Mouse (Mus musculus): ENCODE data around the gene Nop9. TPM values are rescaled to one million over a fixed set of nuclear protein-coding genes. Genes with fewer than 3 reads are reported as not detected.
"Not testable (repeated sequence)": the region's sequence is repeated elsewhere in the genome, so short reads cannot be mapped to it uniquely, and the experiment has no call there.

The Nop9 gene
- polyA plus RNA-seq, 1 experiment from 2014 or later: 49.1 TPM

DNA sequence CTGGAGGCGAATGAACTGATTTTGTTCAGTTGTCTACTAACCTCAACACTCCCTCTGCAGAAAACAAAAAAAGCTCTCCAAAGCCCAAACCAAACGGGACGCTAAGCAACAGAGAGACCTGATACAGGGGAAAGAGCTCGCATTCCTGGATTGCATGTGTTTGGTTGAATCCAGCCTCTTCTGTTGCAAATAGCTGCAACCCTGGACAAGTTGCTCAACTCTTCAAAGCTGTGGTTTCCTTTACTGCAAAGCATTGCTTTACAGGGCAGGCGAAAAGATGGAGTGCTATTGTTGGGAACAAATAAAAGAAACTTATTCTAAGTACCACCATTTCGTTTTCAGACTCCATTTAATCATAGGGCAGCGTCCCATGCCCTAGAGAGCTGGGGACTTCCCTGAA is 10.6 kb upstream of the Nop9 start:
- DNase-seq (ENCODE audit: low spot score): no peak
- WGBS: 76% methylated on average over 7 of the region's 7 CpGs
- no peak overlapping the region for H3K4me3 ChIP-seq
- no peaks in the 10 kb centered on the region for H3K4me1 ChIP-seq
- no peak overlapping the region for H3K27ac ChIP-seq
- H3K9me3 ChIP-seq: no peaks in the 10 kb centered on the region
- H3K36me3 ChIP-seq: peaks cover 18% of the 10 kb centered on the region
- H3K27me3 ChIP-seq (ENCODE audit: insufficient read depth, poor library complexity, severe bottlenecking): 0 out of 2 replicates have a peak, but pooled peaks cover 12% of the 10 kb centered on the region

DNA sequence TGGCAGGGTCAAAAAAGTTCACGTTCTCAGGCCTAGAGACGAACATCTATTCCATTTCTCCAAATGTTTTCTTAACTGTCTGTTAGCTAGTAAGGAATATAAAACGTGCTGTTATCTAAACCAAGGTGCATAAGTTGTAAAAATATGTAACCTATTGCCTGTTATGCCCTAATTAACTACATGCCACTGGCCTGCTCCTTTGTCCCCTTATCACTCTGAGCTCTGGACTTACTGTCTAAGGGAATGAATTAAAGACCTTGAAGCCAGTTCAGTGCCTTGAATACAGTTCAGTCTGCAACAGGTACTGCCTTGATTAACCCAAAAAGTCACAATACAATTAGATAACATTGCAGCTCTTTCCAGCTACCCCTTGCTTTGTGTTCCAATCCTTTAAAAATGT is 10.2 kb upstream of the Nop9 start:
- 64% methylated on average over 3 of the region's 3 CpGs for WGBS
- no peak overlapping the region for H3K27ac ChIP-seq
- DNase-seq (ENCODE audit: low spot score): no peak

DNA sequence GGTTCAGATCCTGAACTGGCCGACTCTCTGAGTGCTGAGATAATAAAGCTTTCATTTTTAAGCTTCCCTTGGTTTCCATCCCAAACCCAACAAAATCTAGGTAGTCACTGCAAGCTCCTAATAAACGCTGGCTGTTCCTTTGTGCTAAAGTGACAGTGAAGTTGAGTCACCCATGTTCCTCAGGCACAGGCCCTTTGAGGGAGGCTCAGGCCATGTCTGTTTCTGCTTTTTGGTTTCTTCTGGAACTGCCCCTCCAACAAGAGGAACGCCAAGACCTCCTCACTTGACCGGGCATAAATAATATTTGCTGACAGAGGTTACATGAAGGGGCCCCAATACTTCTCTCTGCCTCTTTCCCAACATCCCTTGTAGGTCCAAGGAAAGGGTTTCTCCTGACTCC is 9.7 kb upstream of the Nop9 start:
- no peaks in the 10 kb centered on the region for H3K4me1 ChIP-seq
- no peak overlapping the region for H3K27ac ChIP-seq
- peaks cover 27% of the 10 kb centered on the region for H3K36me3 ChIP-seq
- no peak for DNase-seq (ENCODE audit: low spot score)
- 82% methylated on average over 4 of the region's 4 CpGs for WGBS
- H3K9me3 ChIP-seq: no peaks in the 10 kb centered on the region
- H3K4me3 ChIP-seq: no peak overlapping the region
- H3K27me3 ChIP-seq (ENCODE audit: insufficient read depth, poor library complexity, severe bottlenecking): 0 out of 2 replicates have a peak, but pooled peaks cover 4% of the 10 kb centered on the region

More for the DNA sequence above, 10.2 kb upstream of the Nop9 start:
- Histone ChIP-seq H3K36me3 (peaks cover 22% of the 10 kb centered on the region), H3K9me3 (no peaks in the 10 kb centered on the region), H3K4me1 (no peaks in the 10 kb centered on the region), H3K27me3 (ENCODE audit: insufficient read depth, poor library complexity, severe bottlenecking) (0 out of 2 replicates have a peak, but pooled peaks cover 7% of the 10 kb centered on the region), H3K4me3 (no peak overlapping the region)

DNA sequence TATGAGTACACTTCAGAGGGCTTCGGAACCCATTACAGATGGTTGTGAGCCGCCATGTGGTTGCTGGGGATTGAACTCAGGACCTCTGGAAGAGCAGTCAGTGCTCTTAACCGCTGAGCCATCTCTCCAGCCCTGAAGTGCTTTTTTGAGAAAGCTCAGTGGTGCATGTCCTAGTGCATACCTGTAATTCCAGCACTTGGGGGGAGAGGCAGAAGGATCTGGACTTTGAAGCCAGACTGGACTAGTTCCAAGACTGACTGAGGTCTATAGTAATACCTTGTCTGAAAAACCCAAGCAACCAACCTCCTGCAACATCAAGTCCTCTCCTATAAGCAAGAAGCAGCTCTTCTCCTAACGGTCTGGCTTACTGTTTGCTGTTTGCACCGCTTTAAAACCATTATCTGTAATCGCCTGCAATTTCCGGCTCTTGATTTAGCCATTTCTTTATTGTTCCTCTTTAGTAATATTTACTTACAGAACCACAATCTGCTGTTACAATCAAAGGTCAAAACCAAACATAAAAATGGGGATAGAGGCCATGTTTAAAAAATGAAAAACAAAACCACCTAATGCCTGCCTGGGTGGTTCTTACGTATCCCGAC is 8.3 kb upstream of the Nop9 start:
- WGBS: 89% methylated on average over 9 of the region's 9 CpGs

DNA sequence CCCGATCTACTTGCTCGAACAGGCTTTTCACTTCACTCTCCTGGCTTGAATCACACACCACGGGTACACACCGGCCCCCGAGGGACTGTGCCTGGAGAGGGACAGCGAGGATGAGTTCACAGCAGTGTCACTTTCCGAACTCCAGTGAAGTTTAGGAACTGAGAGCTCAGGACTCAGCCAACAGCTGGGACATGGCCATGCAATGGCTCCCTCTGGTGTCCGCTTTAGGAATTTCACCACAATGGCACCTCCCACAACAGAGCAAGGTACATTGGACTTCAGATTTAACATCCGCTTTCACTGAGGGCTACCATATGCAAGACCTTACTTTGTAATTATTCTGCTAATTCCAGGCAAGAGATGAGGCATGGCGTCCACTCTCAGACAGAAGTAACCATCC is 1.8 kb upstream of the Nop9 start:
- Histone ChIP-seq H3K27me3 (ENCODE audit: insufficient read depth, poor library complexity, severe bottlenecking) (no peaks in the 10 kb centered on the region), H3K4me3 (no peak overlapping the region), H3K4me1 (peaks cover 31% of the 10 kb centered on the region), H3K9me3 (no peaks in the 10 kb centered on the region), H3K36me3 (peaks cover 48% of the 10 kb centered on the region), H3K27ac (no peak overlapping the region)
- WGBS: 19% methylated on average over 10 of the region's 10 CpGs
- DNase-seq (ENCODE audit: low spot score): peak; percentile 89

More for the DNA sequence above, 8.3 kb upstream of the Nop9 start:
- peaks cover 34% of the 10 kb centered on the region for H3K36me3 ChIP-seq
- no peaks in the 10 kb centered on the region for H3K4me1 ChIP-seq
- no peaks in the 10 kb centered on the region for H3K9me3 ChIP-seq
- no peak overlapping the region for H3K27ac ChIP-seq
- no peak for DNase-seq (ENCODE audit: low spot score)
- no peak overlapping the region for H3K4me3 ChIP-seq
- H3K27me3 ChIP-seq (ENCODE audit: insufficient read depth, poor library complexity, severe bottlenecking): no peaks in the 10 kb centered on the region

DNA sequence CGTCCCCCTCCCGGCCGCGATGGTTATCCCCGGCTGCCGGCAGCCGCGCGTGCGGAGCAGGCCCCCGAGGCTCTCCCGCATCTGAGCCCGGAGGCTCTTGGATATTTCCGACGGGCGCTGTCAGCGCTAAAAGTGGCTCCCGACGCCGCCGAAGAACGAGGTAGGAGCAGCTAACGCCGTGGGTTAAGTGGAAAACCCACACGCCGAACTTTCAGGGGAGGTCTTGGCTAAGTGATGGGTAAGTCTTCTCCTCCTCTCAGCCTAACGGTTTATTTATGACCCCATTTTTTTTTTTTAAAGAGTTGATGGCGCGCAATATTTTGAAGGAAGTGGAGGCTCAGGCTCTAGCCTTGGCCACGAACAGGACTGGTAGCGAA is 356 bp downstream of the Nop9 start:
- no peak for DNase-seq (ENCODE audit: low spot score)
- H3K9me3 ChIP-seq: no peaks in the 10 kb centered on the region
- WGBS: under 1% methylated on average over 31 of the region's 31 CpGs
- peaks cover 46% of the 10 kb centered on the region for H3K36me3 ChIP-seq
- peak overlapping the region; percentile 87 for H3K27ac ChIP-seq
- H3K4me1 ChIP-seq: peaks cover 31% of the 10 kb centered on the region
- no peaks in the 10 kb centered on the region for H3K27me3 ChIP-seq (ENCODE audit: insufficient read depth, poor library complexity, severe bottlenecking)
- H3K4me3 ChIP-seq: peak overlapping the region; percentile 86

DNA sequence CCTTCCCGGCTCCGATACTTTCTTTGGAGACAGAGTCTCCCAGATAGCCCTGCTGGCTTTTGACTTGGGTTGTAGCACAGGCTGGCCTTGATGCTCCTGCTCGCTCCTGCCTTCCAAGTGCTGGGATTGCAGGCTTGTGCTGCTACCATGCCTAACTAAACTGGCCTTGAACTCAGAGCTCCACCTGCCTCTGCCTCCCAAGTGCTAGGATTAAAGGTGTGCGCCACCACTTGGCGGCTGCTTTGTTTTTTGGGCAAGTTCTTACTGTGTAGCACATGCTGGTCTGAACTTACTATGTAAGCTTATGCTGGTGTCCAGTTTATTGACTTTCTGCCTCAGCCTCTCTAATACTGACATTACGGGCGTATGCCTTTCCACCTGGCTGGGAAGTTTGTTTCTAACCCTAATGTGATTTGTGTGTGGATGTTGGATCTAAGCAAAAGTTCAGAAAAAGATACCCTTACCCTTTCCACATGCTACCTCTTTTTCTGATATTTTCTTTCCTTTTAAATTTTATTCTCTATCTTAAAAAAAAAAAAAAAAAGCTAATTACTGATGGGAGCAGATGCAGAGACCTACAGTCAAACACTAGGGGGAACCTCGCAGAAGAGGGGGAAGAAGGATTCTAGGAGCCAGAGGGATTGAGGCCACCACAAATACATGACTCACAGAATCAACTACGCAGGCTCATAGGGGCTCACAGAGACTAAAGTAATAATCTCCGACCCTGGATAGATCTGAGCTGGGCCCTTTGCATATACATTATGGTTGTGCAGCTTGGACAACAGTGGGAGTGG is 1.8 kb downstream of the Nop9 start:
- Histone ChIP-seq H3K27me3 (ENCODE audit: insufficient read depth, poor library complexity, severe bottlenecking) (no peaks in the 10 kb centered on the region), H3K4me3 (peak overlapping the region; percentile 86), H3K36me3 (peaks cover 54% of the 10 kb centered on the region), H3K9me3 (no peaks in the 10 kb centered on the region), H3K27ac (no peak overlapping the region), H3K4me1 (peaks cover 31% of the 10 kb centered on the region)
- 84% methylated on average over 10 of the region's 10 CpGs for WGBS
- DNase-seq (ENCODE audit: low spot score): no peak

DNA sequence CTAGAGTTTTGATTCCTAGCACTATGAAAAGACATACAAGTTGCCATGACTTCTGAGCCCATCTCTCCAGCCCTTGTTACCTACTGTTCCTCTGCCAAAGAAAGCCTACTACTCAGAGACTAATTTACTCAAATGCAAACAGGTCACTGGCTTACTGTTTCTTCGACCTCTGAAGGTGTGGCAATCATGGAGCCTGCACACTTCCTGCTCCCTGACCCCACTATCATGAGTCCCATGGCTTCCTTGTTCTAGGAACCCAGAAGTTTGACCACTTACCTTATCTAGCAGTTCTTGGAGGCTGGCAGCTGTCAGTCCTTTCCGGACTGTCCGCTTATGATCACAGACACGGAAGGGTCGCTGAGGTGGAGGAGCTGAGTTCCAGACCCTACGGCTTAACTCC is 12.1 kb downstream of the Nop9 start:
- DNase-seq (ENCODE audit: low spot score): no peak
- H3K9me3 ChIP-seq: no peaks in the 10 kb centered on the region
- peaks cover 43% of the 10 kb centered on the region for H3K36me3 ChIP-seq
- WGBS: 34% methylated on average over 6 of the region's 6 CpGs
- H3K27ac ChIP-seq: no peak overlapping the region
- peak overlapping the region; percentile 30 for H3K4me3 ChIP-seq
- H3K4me1 ChIP-seq: peaks cover 34% of the 10 kb centered on the region
- H3K27me3 ChIP-seq (ENCODE audit: insufficient read depth, poor library complexity, severe bottlenecking): peaks cover 24% of the 10 kb centered on the region

DNA sequence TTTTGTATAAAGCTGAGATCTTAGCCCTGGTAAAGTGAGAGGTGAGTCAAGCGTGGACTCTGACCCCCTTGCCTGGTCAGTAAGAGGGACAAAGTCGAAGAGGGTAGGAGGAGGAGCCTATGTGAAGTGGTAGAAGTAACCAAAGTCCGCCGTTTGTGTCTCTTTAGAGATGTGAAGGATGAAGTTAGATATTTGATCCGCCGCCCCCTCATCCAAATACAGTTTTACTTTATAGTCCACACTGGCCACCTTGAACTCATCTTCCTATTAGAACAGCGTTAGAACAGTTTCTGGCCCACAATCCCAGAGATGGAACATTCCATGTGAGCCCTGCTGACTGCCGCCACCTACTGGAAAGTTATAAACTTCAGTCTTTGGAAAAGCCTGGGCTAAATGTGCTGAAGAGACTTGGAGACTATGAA is 12.9 kb downstream of the Nop9 start, which contains the start of gene Cideb:
Cideb (minus strand) TSS at position 96 of the 422 bp plus-strand sequence.
- Histone ChIP-seq H3K27me3 (ENCODE audit: insufficient read depth, poor library complexity, severe bottlenecking) (peaks cover 32% of the 10 kb centered on the region), H3K36me3 (peaks cover 35% of the 10 kb centered on the region), H3K9me3 (no peaks in the 10 kb centered on the region), H3K4me1 (peaks cover 42% of the 10 kb centered on the region), H3K27ac (peak within 1 kb of the TSS; percentile 65), H3K4me3 (peak within 1 kb of the TSS; percentile 30)
- no peak for DNase-seq (ENCODE audit: low spot score)
- WGBS: 14% methylated on average over 8 of the region's 8 CpGs

DNA sequence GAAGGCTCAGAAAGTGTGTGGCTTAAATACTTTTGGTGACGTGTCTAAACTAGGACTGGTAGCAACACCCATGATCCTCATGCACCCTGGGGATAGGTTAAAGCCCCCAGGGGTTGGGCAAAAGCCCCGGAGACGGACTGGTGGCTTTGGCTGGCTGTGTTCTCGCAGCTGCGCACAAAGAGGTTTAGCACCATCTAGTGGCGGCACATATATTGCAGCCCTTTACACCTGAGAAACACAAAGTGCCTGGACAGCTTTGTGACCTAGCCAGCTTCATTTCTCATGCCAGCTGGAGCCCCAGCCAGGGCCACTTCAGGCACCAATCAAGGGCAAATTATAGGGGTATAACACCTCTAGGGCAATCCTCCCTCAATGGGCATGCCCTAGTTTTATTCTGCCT is 14.7 kb downstream of the Nop9 start:
- not testable (repeated sequence) for H3K27ac ChIP-seq, H3K9me3 ChIP-seq
- peaks cover 50% of the 10 kb centered on the region for H3K4me1 ChIP-seq
- 3% methylated on average over 6 of the region's 6 CpGs for WGBS
- peak overlapping the region; percentile 23; the same call in 1 of the 2 replicates for H3K4me3 ChIP-seq
- peaks cover 17% of the 10 kb centered on the region for H3K36me3 ChIP-seq
- peak; percentile 92 for DNase-seq (ENCODE audit: low spot score)
- peaks cover 44% of the 10 kb centered on the region for H3K27me3 ChIP-seq (ENCODE audit: insufficient read depth, poor library complexity, severe bottlenecking)

DNA sequence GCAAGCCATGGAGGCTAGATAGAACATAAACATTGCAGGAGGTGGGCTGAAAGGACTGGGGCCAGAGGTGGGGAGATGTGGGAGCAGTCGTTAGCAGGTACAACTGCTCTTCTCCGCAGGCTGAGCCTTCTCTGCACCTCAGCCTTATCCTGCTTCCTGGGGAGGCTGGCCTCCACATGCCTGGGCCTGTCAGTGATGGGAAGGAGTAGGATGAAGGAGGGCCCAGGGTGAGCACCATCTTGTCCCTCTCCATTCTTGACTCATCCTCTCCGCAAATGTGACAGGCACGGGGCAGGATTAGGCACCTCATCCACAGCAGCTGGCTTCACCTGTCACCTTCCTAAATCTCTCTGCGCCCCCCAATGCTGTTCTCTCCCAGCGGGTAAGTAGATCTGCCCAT is 15.7 kb downstream of the Nop9 start, which contains the start of gene Ltb4r2:
Ltb4r2 (plus strand) TSS at position 266 of the 400 bp plus-strand sequence.
- Histone ChIP-seq H3K4me3 (peak within 1 kb of the TSS; percentile 72), H3K27me3 (ENCODE audit: insufficient read depth, poor library complexity, severe bottlenecking) (peaks cover 54% of the 10 kb centered on the region), H3K9me3 (no peaks in the 10 kb centered on the region), H3K27ac (peak within 1 kb of the TSS; percentile 90), H3K4me1 (peaks cover 50% of the 10 kb centered on the region), H3K36me3 (peaks cover 7% of the 10 kb centered on the region; the same call in 1 of the 2 replicates)
- 55% methylated on average over 6 of the region's 6 CpGs for WGBS
- DNase-seq (ENCODE audit: low spot score): no peak

DNA sequence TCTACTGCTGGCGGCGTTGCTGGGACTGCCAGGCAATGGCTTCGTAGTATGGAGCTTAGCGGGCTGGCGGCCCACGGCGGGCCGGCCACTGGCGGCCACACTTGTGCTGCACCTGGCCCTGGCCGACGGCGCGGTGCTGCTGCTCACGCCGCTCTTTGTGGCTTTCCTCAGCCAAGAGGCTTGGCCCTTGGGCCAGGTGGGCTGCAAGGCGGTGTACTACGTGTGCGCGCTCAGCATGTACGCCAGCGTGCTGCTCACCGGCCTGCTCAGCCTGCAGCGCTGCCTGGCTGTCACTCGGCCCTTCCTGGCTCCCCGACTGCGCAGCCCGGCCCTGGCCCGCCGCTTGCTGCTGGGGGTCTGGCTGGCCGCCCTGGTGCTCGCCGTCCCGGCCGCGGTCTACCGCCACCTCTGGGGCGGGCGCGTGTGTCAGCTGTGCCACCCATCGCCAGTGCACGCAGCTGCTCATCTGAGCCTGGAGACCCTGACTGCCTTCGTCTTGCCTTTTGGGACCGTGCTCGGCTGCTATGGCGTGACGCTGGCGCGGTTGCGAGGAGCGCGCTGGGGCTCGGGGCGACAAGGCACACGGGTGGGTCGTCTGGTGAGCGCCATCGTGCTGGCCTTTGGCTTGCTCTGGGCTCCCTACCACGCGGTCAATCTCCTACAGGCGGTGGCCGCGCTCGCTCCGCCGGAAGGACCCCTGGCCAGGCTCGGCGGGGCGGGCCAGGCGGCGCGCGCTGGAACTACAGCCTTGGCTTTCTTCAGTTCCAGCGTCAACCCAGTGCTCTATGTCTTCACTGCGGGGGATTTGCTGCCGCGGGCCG is 16.7 kb downstream of the Nop9 start:
- Histone ChIP-seq H3K36me3 (no peaks in the 10 kb centered on the region), H3K27ac (peak overlapping the region; percentile 90), H3K27me3 (ENCODE audit: insufficient read depth, poor library complexity, severe bottlenecking) (peaks cover 65% of the 10 kb centered on the region)

More for the DNA sequence above, 16.7 kb downstream of the Nop9 start:
- no peaks in the 10 kb centered on the region for H3K9me3 ChIP-seq
- peaks cover 52% of the 10 kb centered on the region for H3K4me1 ChIP-seq
- DNase-seq (ENCODE audit: low spot score): no peak
- H3K4me3 ChIP-seq: peak overlapping the region; percentile 72
- 1% methylated on average over 77 of the region's 77 CpGs for WGBS

Measured in heart, embryonic 10.5 days (tissue).